Comparison of ENCODE assay signal across 16 mouse cellular contexts in the genomic region with DNA sequence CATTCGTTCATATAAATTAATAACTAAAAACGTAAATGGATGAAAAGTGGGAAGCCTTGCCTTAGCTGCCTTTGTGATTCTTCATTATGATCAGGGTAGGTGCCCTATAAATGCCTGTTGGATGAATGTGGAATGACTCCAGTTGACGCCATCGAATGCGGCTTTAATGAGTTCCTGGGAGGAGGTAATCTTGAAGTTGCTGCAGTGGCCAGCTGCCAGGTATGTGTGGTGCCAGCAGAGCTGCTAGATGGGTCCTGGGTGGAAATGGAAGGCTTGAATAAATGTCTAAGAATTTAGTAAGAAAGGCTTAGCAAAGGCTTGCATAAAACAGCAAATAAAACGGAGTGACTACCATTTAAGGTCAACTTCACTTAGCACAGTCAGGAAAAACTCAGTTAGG. TPM values are rescaled to one million over a fixed set of nuclear protein-coding genes. Genes with fewer than 3 reads are reported as not detected.
DNase-seq lines count a peak whose midpoint lies in the region; ATAC-seq and TF ChIP-seq lines count a peak whose summit lies in the region.
"Had no signal": no experiment of that assay in that cellular context is flagged by ENCODE, and none has a peak within 500 bp of the region (broad histone marks: within the 10 kb centered on the region; RNA-seq: fewer than 3 reads in every experiment).

No protein-coding gene starts in this region.

- no peak for TF ChIP-seq CTCF in kidney, adult 2 months (conservative IDR thresholded peaks at IDR 0.05; ENCODE audit: insufficient read depth, insufficient read length, low read depth, low read length)

- no peak overlapping the region for H3K27ac ChIP-seq in kidney, adult 2 months (ENCODE audit: insufficient read depth, low read depth, low read length)
- H3K27ac ChIP-seq in kidney, embryonic 16.5 days (ENCODE audit: low read length) = no peak overlapping the region
- H3K27ac ChIP-seq in limb, embryonic 14.5 days (replicated peaks; ENCODE audit: low read depth, low read length) = no peak overlapping the region

- H3K9me3 ChIP-seq in kidney, embryonic 16.5 days (ENCODE audit: low read length) = no peaks in the 10 kb centered on the region
- H3K9me3 ChIP-seq in limb, embryonic 14.5 days (ENCODE audit: control insufficient read depth, low read length) = no peaks in the 10 kb centered on the region

- H3K4me2 ChIP-seq in kidney, embryonic 16.5 days (replicated peaks; ENCODE audit: low read depth, low read length) = no peak overlapping the region
- H3K4me2 ChIP-seq in limb, embryonic 14.5 days (replicated peaks; ENCODE audit: low read depth, low read length, severe bottlenecking) = no peak overlapping the region
- H3K4me2 ChIP-seq: liver, embryonic 11.5 days had no signal

- 69% methylated on average over 6 of the region's 6 CpGs for WGBS in kidney, adult 2 months
- 86% methylated on average over 6 of the region's 6 CpGs for WGBS in kidney, embryonic 16.5 days
- 58% methylated on average over 6 of the region's 6 CpGs for whole genome bisulfite sequencing in limb, embryonic 14.5 days

- no peaks in the 10 kb centered on the region for H3K4me1 ChIP-seq in kidney, adult 2 months (ENCODE audit: control insufficient read depth, insufficient read depth, low read length)
- H3K4me1 ChIP-seq in kidney, embryonic 16.5 days (ENCODE audit: insufficient read depth, low read length) = no peaks in the 10 kb centered on the region; the same call in 1 of the 2 replicates
- peaks cover 2% of the 10 kb centered on the region; the same call in 1 of the 2 replicates for H3K4me1 ChIP-seq in limb, embryonic 14.5 days (ENCODE audit: control insufficient read depth, insufficient read depth, low read length)

- peak; percentile 50 for DNase-seq in adrenal gland, postnatal 14 days
- no peak for DNase-seq in adrenal gland, postnatal 4 days (ENCODE audit: low spot score in 2 of 2)
- DNase-seq in kidney, adult 2 months = peak; percentile 38
- peak; percentile 16 for DNase-seq in brain, adult 2 months (ENCODE audit: low read depth, low spot score)
- peak; percentile 40 for DNase-seq in limb, embryonic 14.5 days (ENCODE audit: low spot score)
- DNase-seq in T-cell, adult 2 months (ENCODE audit: low spot score) = no peak
- no peak for DNase-seq in cerebellum, postnatal 4 days (ENCODE audit: low spot score in 2 of 2)
- DNase-seq: layer of hippocampus, postnatal 36 days had no signal

- H3K36me3 ChIP-seq in kidney, adult 2 months (ENCODE audit: control insufficient read depth, insufficient read depth, low read length) = no peaks in the 10 kb centered on the region
- H3K36me3 ChIP-seq in kidney, embryonic 16.5 days (ENCODE audit: insufficient read depth, low read length) = no peaks in the 10 kb centered on the region
- no peaks in the 10 kb centered on the region for H3K36me3 ChIP-seq in limb, embryonic 14.5 days (ENCODE audit: control insufficient read depth, insufficient read depth, low read length)

- ATAC-seq in kidney, embryonic 16.5 days (ENCODE audit: low FRiP score, low TSS enrichment) = no peak
- ATAC-seq in limb, embryonic 14.5 days (ENCODE audit: low FRiP score, low read depth) = peak; percentile 41; the same call in 1 of the 2 replicates
- ATAC-seq: intestine, embryonic 16.5 days had no signal

- H3K27me3 ChIP-seq in kidney, adult 2 months (replicated peaks; ENCODE audit: control insufficient read depth, insufficient read depth, low read length) = no peaks in the 10 kb centered on the region
- H3K27me3 ChIP-seq in kidney, embryonic 16.5 days (ENCODE audit: insufficient read depth, low read length) = no peaks in the 10 kb centered on the region
- no peaks in the 10 kb centered on the region for H3K27me3 ChIP-seq in limb, embryonic 14.5 days (ENCODE audit: control insufficient read depth, insufficient read depth, low read length)

- H3K4me3 ChIP-seq in kidney, adult 2 months (ENCODE audit: insufficient read depth, low read depth, low read length) = no peak overlapping the region
- no peak overlapping the region for H3K4me3 ChIP-seq in kidney, embryonic 16.5 days (ENCODE audit: low read length)
- H3K4me3 ChIP-seq in limb, embryonic 14.5 days (replicated peaks; ENCODE audit: low read length) = no peak overlapping the region

- TF ChIP-seq POLR2A in kidney, adult 2 months (IDR thresholded peaks at IDR 0.05; ENCODE audit: low read depth, low read length) = no peak
- no peak for TF ChIP-seq POLR2A in limb, embryonic 14.5 days (IDR thresholded peaks at IDR 0.05; ENCODE audit: borderline replicate concordance, extremely low read depth, insufficient read depth, insufficient read length)

- no peak overlapping the region for H3K9ac ChIP-seq in kidney, embryonic 16.5 days (replicated peaks; ENCODE audit: low read length)
- H3K9ac ChIP-seq in limb, embryonic 14.5 days (ENCODE audit: low read depth, low read length, severe bottlenecking) = no peak overlapping the region

RNA-seq across cellular contexts. Expression of a gene that starts 18.5 kb away (rescaled TPM):
- total RNA-seq in adrenal gland, postnatal 14 days (2021) = not detected in 2 replicates
- not detected for total RNA-seq in adrenal gland, postnatal 4 days (2021)
- polyA plus RNA-seq in kidney, adult 2 months (2012; rRNA removed) = not detected in 2 replicates
- polyA plus RNA-seq in kidney, embryonic 16.5 days (2015; fragmentation: Nextera tagmentation; extraction: Ambion mirVana) = 0.06 TPM in 1 of 2 replicates, not detected in the other
- polyA plus RNA-seq in limb, embryonic 14.5 days (2012; rRNA removed) = not detected in 2 replicates
- 0.07 TPM in 1 of 2 replicates, not detected in the other for polyA plus RNA-seq in limb, embryonic 14.5 days (2014; fragmentation: Nextera tagmentation; extraction: Ambion mirVana)
- total RNA-seq: ES-E14; gastrocnemius, postnatal 4 days; heart, postnatal 25 days; layer of hippocampus, postnatal 36 days; megakaryocyte, adult 5-6 weeks had no signal
- polyA plus RNA-seq: forebrain, embryonic 11.5 days; liver, embryonic 11.5 days had no signal

RNA-seq across cellular contexts. Expression of a gene that starts 37.7 kb away (rescaled TPM):
- 5.5 and 7.8 TPM in 2 replicates for total RNA-seq in adrenal gland, postnatal 14 days (2021)
- 1 to 10 TPM; 8.4 to 8.9 TPM for total RNA-seq in adrenal gland, postnatal 4 days (2021)
- 2.7 and 3.1 TPM in 2 replicates for polyA plus RNA-seq in kidney, adult 2 months (2012; rRNA removed)
- polyA plus RNA-seq in kidney, embryonic 16.5 days (2015; fragmentation: Nextera tagmentation; extraction: Ambion mirVana) = 18.1 and 18.7 TPM in 2 replicates
- polyA plus RNA-seq in limb, embryonic 14.5 days (2012; rRNA removed) = 10.6 and 11.0 TPM in 2 replicates
- polyA plus RNA-seq in limb, embryonic 14.5 days (2014; fragmentation: Nextera tagmentation; extraction: Ambion mirVana) = 12.9 and 13.8 TPM in 2 replicates

Comparison
In these comparisons a context has a peak if more than half of its experiments do, and no peak if none do; other contexts are left out.
1. DNase-seq: peak in adrenal gland, postnatal 14 days (single experiment), kidney, adult 2 months (single experiment), brain, adult 2 months (single experiment) and limb, embryonic 14.5 days (single experiment); none in adrenal gland, postnatal 4 days (0 of 2), T-cell, adult 2 months (single experiment) and cerebellum, postnatal 4 days (0 of 2).